ENCODE assay signal across 8 mouse cellular contexts in genomic region chr19:41660999-41661374, GRCm38 (mm10).
DNase-seq lines count a peak whose midpoint lies in the region; ATAC-seq and TF ChIP-seq lines count a peak whose summit lies in the region.
"Had no signal": no experiment of that assay in that cellular context is flagged by ENCODE, and none has a peak within 500 bp of the region (broad histone marks: within the 10 kb centered on the region; RNA-seq: fewer than 3 reads in every experiment).

No protein-coding gene starts in this region.

- H3K27me3 ChIP-seq in neural tube, embryonic 14.5 days (ENCODE audit: control insufficient read depth, insufficient read depth, low read length): no peaks in the 10 kb centered on the region

- no peak overlapping the region for H3K4me3 ChIP-seq in layer of hippocampus, adult 2 months
- H3K4me3 ChIP-seq in neural tube, embryonic 14.5 days (ENCODE audit: low read depth, low read length): no peak overlapping the region

- no peak for ATAC-seq in neural tube, embryonic 14.5 days (ENCODE audit: low read depth)

- DNase-seq in layer of hippocampus, adult 2 months (ENCODE audit: low spot score in 2 of 2): no peak
- DNase-seq in layer of hippocampus, adult 9-10 months (ENCODE audit: low spot score): no peak
- DNase-seq in R1 (ENCODE audit: low read depth, low spot score): peak; percentile 72
- DNase-seq in embryo, embryonic 11 days: peak; percentile 83
- no peak for DNase-seq in left cerebral cortex, adult 9 months (ENCODE audit: low spot score in 2 of 2)
- no peak for DNase-seq in gastrocnemius, postnatal 25 days

- H3K36me3 ChIP-seq in neural tube, embryonic 14.5 days (ENCODE audit: control insufficient read depth, insufficient read depth, low read length): no peaks in the 10 kb centered on the region

- H3K4me1 ChIP-seq in neural tube, embryonic 14.5 days (ENCODE audit: control insufficient read depth, insufficient read depth, low read length): peaks cover 36% of the 10 kb centered on the region

- no peaks in the 10 kb centered on the region for H3K9me3 ChIP-seq in neural tube, embryonic 14.5 days (ENCODE audit: control insufficient read depth, low read length)

- WGBS in neural tube, embryonic 14.5 days: 33% methylated on average over 4 of the region's 4 CpGs

- H3K27ac ChIP-seq in layer of hippocampus, adult 2 months: peak overlapping the region; percentile 87
- peak overlapping the region; percentile 62 for H3K27ac ChIP-seq in neural tube, embryonic 14.5 days (ENCODE audit: low read depth, low read length)
- H3K27ac ChIP-seq: macrophage had no signal

- no peak overlapping the region for H3K4me2 ChIP-seq in neural tube, embryonic 14.5 days (ENCODE audit: low read depth, low read length)

- no peak for TF ChIP-seq CTCF in layer of hippocampus, adult 2 months (conservative IDR thresholded peaks at IDR 0.05)

- no peak overlapping the region for H3K9ac ChIP-seq in neural tube, embryonic 14.5 days (replicated peaks; ENCODE audit: low read depth, low read length)

Comparison
In these comparisons a context has a peak if more than half of its experiments do, and no peak if none do; other contexts are left out.
1. DNase-seq: peak in R1 (single experiment) and embryo, embryonic 11 days (single experiment); none in layer of hippocampus, adult 2 months (0 of 2), layer of hippocampus, adult 9-10 months (single experiment), left cerebral cortex, adult 9 months (0 of 2) and gastrocnemius, postnatal 25 days (single experiment).